In genomic region chr1:177703147-177703807, GRCm38 (mm10) we compare ENCODE assay signal across 9 mouse cellular contexts. TPM values are rescaled to one million over a fixed set of nuclear protein-coding genes. Genes with fewer than 3 reads are reported as not detected.
DNase-seq lines count a peak whose midpoint lies in the region; ATAC-seq and TF ChIP-seq lines count a peak whose summit lies in the region.
"Had no signal": no experiment of that assay in that cellular context is flagged by ENCODE, and none has a peak within 500 bp of the region (broad histone marks: within the 10 kb centered on the region; RNA-seq: fewer than 3 reads in every experiment).

No protein-coding gene starts in this region.

- no peaks in the 10 kb centered on the region for H3K36me3 ChIP-seq in liver, embryonic 14.5 days (replicated peaks; ENCODE audit: control insufficient read depth, insufficient read depth, low read depth)
- H3K36me3 ChIP-seq in liver, postnatal 0 days (replicated peaks; ENCODE audit: insufficient read depth, low read length): no peaks in the 10 kb centered on the region
- H3K36me3 ChIP-seq in embryonic facial prominence, embryonic 15.5 days: no peaks in the 10 kb centered on the region
- H3K36me3 ChIP-seq in hindbrain, embryonic 16.5 days (ENCODE audit: control insufficient read depth, insufficient read depth, low read length): no peaks in the 10 kb centered on the region
- H3K36me3 ChIP-seq in neural tube, embryonic 14.5 days (ENCODE audit: control insufficient read depth, insufficient read depth, low read length): no peaks in the 10 kb centered on the region

- no peaks in the 10 kb centered on the region for H3K27me3 ChIP-seq in liver, embryonic 14.5 days (ENCODE audit: control insufficient read depth, insufficient read depth, low read length)
- H3K27me3 ChIP-seq in liver, postnatal 0 days (ENCODE audit: insufficient read depth, low read length): no peaks in the 10 kb centered on the region
- no peaks in the 10 kb centered on the region for H3K27me3 ChIP-seq in embryonic facial prominence, embryonic 15.5 days
- H3K27me3 ChIP-seq in hindbrain, embryonic 16.5 days (replicated peaks; ENCODE audit: control insufficient read depth, insufficient read depth, low read length): no peaks in the 10 kb centered on the region
- no peaks in the 10 kb centered on the region for H3K27me3 ChIP-seq in neural tube, embryonic 14.5 days (ENCODE audit: control insufficient read depth, insufficient read depth, low read length)

- H3K27ac ChIP-seq in liver, embryonic 14.5 days: no peak overlapping the region
- no peak overlapping the region for H3K27ac ChIP-seq in liver, postnatal 0 days (ENCODE audit: low read depth)
- no peak overlapping the region for H3K27ac ChIP-seq in embryonic facial prominence, embryonic 15.5 days (replicated peaks)
- H3K27ac ChIP-seq in hindbrain, embryonic 16.5 days (ENCODE audit: low read depth, low read length): no peak overlapping the region
- H3K27ac ChIP-seq in neural tube, embryonic 14.5 days (ENCODE audit: low read depth, low read length): no peak overlapping the region

- DNase-seq in liver, embryonic 14.5 days (ENCODE audit: low read depth in 3 of 3, low spot score in 3 of 3): no peak
- no peak for DNase-seq in liver, postnatal 0 days
- no peak for DNase-seq in cerebellum, postnatal 14 days
- DNase-seq in thymus, postnatal 36 days: no peak
- DNase-seq in right cerebral cortex, postnatal 10 days (ENCODE audit: low spot score in 2 of 2): no peak

- H3K9me3 ChIP-seq in liver, embryonic 14.5 days (ENCODE audit: control insufficient read depth, low read length): no peaks in the 10 kb centered on the region
- no peaks in the 10 kb centered on the region for H3K9me3 ChIP-seq in liver, postnatal 0 days (ENCODE audit: low read length)
- no peaks in the 10 kb centered on the region for H3K9me3 ChIP-seq in embryonic facial prominence, embryonic 15.5 days (replicated peaks)
- no peaks in the 10 kb centered on the region for H3K9me3 ChIP-seq in hindbrain, embryonic 16.5 days (ENCODE audit: control insufficient read depth, low read length)
- no peaks in the 10 kb centered on the region for H3K9me3 ChIP-seq in neural tube, embryonic 14.5 days (ENCODE audit: control insufficient read depth, low read length)

- no peak for TF ChIP-seq CTCF in liver, embryonic 14.5 days (IDR thresholded peaks at IDR 0.05; ENCODE audit: low read depth)
- TF ChIP-seq CTCF in liver, postnatal 0 days (IDR thresholded peaks at IDR 0.05; ENCODE audit: low read depth): no peak

- WGBS in liver, embryonic 14.5 days (ENCODE audit: insufficient replicate concordance): 43% methylated on average over 6 of the region's 6 CpGs
- 48% methylated on average over 6 of the region's 6 CpGs for WGBS in liver, postnatal 0 days (ENCODE audit: insufficient replicate concordance)
- WGBS in embryonic facial prominence, embryonic 15.5 days: 41% methylated on average over 6 of the region's 6 CpGs
- WGBS in hindbrain, embryonic 16.5 days: 39% methylated on average over 6 of the region's 6 CpGs
- WGBS in neural tube, embryonic 14.5 days: 47% methylated on average over 6 of the region's 6 CpGs

- peak overlapping the region; percentile 68 for H3K4me2 ChIP-seq in liver, embryonic 14.5 days (ENCODE audit: low read depth)
- no peak overlapping the region for H3K4me2 ChIP-seq in liver, postnatal 0 days (ENCODE audit: low read depth, low read length)
- H3K4me2 ChIP-seq in embryonic facial prominence, embryonic 15.5 days (replicated peaks): peak overlapping the region; percentile 82
- H3K4me2 ChIP-seq in hindbrain, embryonic 16.5 days (ENCODE audit: low read length): peak overlapping the region; percentile 97
- H3K4me2 ChIP-seq in neural tube, embryonic 14.5 days (ENCODE audit: low read depth, low read length): peak overlapping the region; percentile 50; the same call in 1 of the 2 replicates

- no peaks in the 10 kb centered on the region for H3K4me1 ChIP-seq in liver, embryonic 14.5 days (replicated peaks; ENCODE audit: control insufficient read depth in 2 of 2, insufficient read depth in 2 of 2, low read length in 1 of 2)
- no peaks in the 10 kb centered on the region; the same call in 1 of the 2 replicates for H3K4me1 ChIP-seq in liver, postnatal 0 days (ENCODE audit: insufficient read depth)
- 0 out of 2 replicates have a peak, but pooled peaks cover 3% of the 10 kb centered on the region for H3K4me1 ChIP-seq in embryonic facial prominence, embryonic 15.5 days
- H3K4me1 ChIP-seq in hindbrain, embryonic 16.5 days (ENCODE audit: control insufficient read depth, insufficient read depth, low read depth, low read length): no peaks in the 10 kb centered on the region; the same call in 1 of the 2 replicates
- no peaks in the 10 kb centered on the region for H3K4me1 ChIP-seq in neural tube, embryonic 14.5 days (ENCODE audit: control insufficient read depth, insufficient read depth, low read length)

- no peak for ATAC-seq in liver, embryonic 14.5 days (ENCODE audit: insufficient read depth)
- ATAC-seq in liver, postnatal 0 days: no peak
- no peak for ATAC-seq in embryonic facial prominence, embryonic 15.5 days (ENCODE audit: insufficient number of reproducible peaks, low FRiP score, low TSS enrichment, low read depth)
- no peak for ATAC-seq in hindbrain, embryonic 16.5 days
- no peak for ATAC-seq in neural tube, embryonic 14.5 days (ENCODE audit: low read depth)

- no peak for TF ChIP-seq EP300 in liver, embryonic 14.5 days (IDR thresholded peaks at IDR 0.05; ENCODE audit: low read depth)
- TF ChIP-seq EP300 in liver, postnatal 0 days (IDR thresholded peaks at IDR 0.05; ENCODE audit: low read depth): no peak

- H3K4me3 ChIP-seq in liver, embryonic 14.5 days (ENCODE audit: insufficient read depth in 1 of 2, low read depth in 2 of 2, low read length in 2 of 2): no peak overlapping the region
- H3K4me3 ChIP-seq in liver, postnatal 0 days (ENCODE audit: low read depth, low read length): no peak overlapping the region
- H3K4me3 ChIP-seq in embryonic facial prominence, embryonic 15.5 days (replicated peaks): peak overlapping the region; percentile 48; the same call in 1 of the 2 replicates
- peak overlapping the region; percentile 49 for H3K4me3 ChIP-seq in hindbrain, embryonic 16.5 days (ENCODE audit: low read length)
- no peak overlapping the region for H3K4me3 ChIP-seq in neural tube, embryonic 14.5 days (ENCODE audit: low read depth, low read length)

- no peak overlapping the region; the same call in 1 of the 2 replicates for H3K9ac ChIP-seq in liver, embryonic 14.5 days (replicated peaks)
- no peak overlapping the region for H3K9ac ChIP-seq in liver, postnatal 0 days (replicated peaks)
- no peak overlapping the region for H3K9ac ChIP-seq in embryonic facial prominence, embryonic 15.5 days
- H3K9ac ChIP-seq in hindbrain, embryonic 16.5 days (ENCODE audit: low read depth, low read length): no peak overlapping the region; the same call in 1 of the 2 replicates
- H3K9ac ChIP-seq in neural tube, embryonic 14.5 days (replicated peaks; ENCODE audit: low read depth, low read length): no peak overlapping the region

RNA-seq across cellular contexts. Expression of gene 1700016C15Rik, which starts 26.3 kb away (rescaled TPM):
- polyA plus RNA-seq in liver, embryonic 14.5 days (2012; rRNA removed): not detected in 2 replicates
- not detected in 2 replicates for polyA plus RNA-seq in liver, embryonic 14.5 days (2014; fragmentation: Nextera tagmentation; extraction: Ambion mirVana)
- not detected in 2 replicates for polyA plus RNA-seq in liver, postnatal 0 days (2015; fragmentation: Nextera tagmentation; extraction: Ambion mirVana)
- 0.98 and 1.2 TPM in 2 replicates for polyA plus RNA-seq in embryonic facial prominence, embryonic 15.5 days (2015; fragmentation: Nextera tagmentation; extraction: Ambion mirVana)
- not detected in 2 replicates for polyA plus RNA-seq in hindbrain, embryonic 16.5 days (2015; fragmentation: Nextera tagmentation; extraction: Ambion mirVana)
- polyA plus RNA-seq in neural tube, embryonic 14.5 days (2014; fragmentation: Nextera tagmentation; extraction: Ambion mirVana): not detected in 2 replicates
- polyA plus RNA-seq: erythroblast, embryonic 14.5 days had no signal

Comparison
In these comparisons a context has a peak if more than half of its experiments do, and no peak if none do; other contexts are left out.
1. H3K4me3 ChIP-seq: peak in embryonic facial prominence, embryonic 15.5 days (single experiment) and hindbrain, embryonic 16.5 days (single experiment); none in liver, embryonic 14.5 days (0 of 2), liver, postnatal 0 days (single experiment) and neural tube, embryonic 14.5 days (single experiment).